Mouse (Mus musculus): ENCODE measurements around the gene Adprh. TPM values are rescaled to one million over a fixed set of nuclear protein-coding genes. Genes with fewer than 3 reads are reported as not detected.

Adprh gene
- total and polyA plus RNA-seq, 2 experiments from 2014 or later = 47.0 to 131 TPM

- Histone ChIP-seq H3K9ac (replicated peaks; ENCODE audit: low read length) (no peak overlapping the region), H3K4me1 (ENCODE audit: insufficient read depth, low read length) (no peaks in the 10 kb centered on the region), H3K4me2 (ENCODE audit: low read depth, low read length) (no peak overlapping the region), H3K9me3 (ENCODE audit: low read length) (no peaks in the 10 kb centered on the region), H3K27ac (no peak overlapping the region), H3K4me3 (ENCODE audit: low read length) (no peak overlapping the region), H3K36me3 (ENCODE audit: insufficient read depth, low read length) (no peaks in the 10 kb centered on the region), H3K27me3 (ENCODE audit: insufficient read depth, low read length) (no peaks in the 10 kb centered on the region)
- 64% methylated on average over 11 of the region's 11 CpGs for WGBS
- no peak for TF ChIP-seq CTCF (IDR thresholded peaks at IDR 0.05; ENCODE audit: low read depth)
- DNase-seq (ENCODE audit: low spot score) (no peak), ATAC-seq (no peak)
Observed at GRCm38 (mm10) chr16:38456812-38457567, 4.5 kb upstream of the Adprh start.

DNA sequence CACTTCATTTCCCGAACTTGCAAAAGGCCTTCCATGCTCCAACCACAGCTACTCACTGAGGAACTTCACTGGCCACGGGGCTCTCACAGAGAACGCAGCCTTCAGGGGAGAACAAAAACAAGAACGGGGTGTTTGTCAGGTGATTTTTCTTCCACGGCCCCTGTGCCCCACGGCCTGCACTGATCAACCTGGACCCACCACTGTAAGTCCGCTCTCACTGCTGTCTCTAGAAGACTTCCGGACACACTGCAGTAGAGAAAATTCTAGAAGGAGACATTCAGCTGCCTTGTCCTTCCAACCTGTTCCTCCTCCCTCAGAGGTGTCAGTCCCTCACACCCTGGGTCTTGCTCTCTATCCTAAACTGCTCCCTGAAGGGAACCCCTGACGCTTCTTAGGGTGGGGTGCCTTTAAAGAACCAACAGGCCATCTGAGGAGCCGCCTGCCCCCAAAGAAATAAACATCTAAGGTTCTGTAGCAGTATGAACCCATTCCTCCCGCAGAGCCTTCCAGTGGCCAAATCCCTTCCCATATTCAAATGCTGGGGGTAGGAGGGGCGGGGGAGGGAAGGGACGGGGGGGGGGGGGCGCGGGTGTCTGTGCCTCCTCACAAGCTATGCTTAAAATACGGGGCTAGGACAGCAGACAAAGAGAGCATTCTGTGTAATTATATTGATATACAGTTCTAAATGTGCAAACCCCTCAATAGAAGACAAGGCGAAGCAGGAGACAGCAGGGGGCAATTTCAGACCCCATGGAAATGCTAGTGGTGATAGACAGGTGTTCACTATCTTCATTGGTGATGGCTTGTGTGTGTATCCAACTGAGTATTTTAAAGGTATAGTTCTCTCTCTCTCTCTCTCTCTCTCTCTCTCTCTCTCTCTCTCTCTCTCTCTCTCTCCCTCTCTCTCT lies 3.3 kb upstream of the Adprh start, which contains the start of gene Cd80:
Cd80 (plus strand) TSS at position 51 of the 908 bp plus-strand sequence.
- DNase-seq (ENCODE audit: low spot score) = no peak
- H3K4me1 ChIP-seq (ENCODE audit: insufficient read depth, low read length) = peaks cover 8% of the 10 kb centered on the region
- no peak within 1 kb of the TSS for H3K4me2 ChIP-seq (ENCODE audit: low read depth, low read length)
- ATAC-seq = no peak
- no peaks in the 10 kb centered on the region for H3K9me3 ChIP-seq (ENCODE audit: low read length)
- H3K27me3 ChIP-seq (ENCODE audit: insufficient read depth, low read length) = no peaks in the 10 kb centered on the region
- H3K36me3 ChIP-seq (ENCODE audit: insufficient read depth, low read length) = no peaks in the 10 kb centered on the region
- H3K9ac ChIP-seq (replicated peaks; ENCODE audit: low read length) = no peak within 1 kb of the TSS
- no peak within 1 kb of the TSS for H3K27ac ChIP-seq
- H3K4me3 ChIP-seq (ENCODE audit: low read length) = no peak within 1 kb of the TSS
- 66% methylated on average over 17 of the region's 17 CpGs for WGBS
- TF ChIP-seq CTCF (IDR thresholded peaks at IDR 0.05; ENCODE audit: low read depth) = no peak

DNA sequence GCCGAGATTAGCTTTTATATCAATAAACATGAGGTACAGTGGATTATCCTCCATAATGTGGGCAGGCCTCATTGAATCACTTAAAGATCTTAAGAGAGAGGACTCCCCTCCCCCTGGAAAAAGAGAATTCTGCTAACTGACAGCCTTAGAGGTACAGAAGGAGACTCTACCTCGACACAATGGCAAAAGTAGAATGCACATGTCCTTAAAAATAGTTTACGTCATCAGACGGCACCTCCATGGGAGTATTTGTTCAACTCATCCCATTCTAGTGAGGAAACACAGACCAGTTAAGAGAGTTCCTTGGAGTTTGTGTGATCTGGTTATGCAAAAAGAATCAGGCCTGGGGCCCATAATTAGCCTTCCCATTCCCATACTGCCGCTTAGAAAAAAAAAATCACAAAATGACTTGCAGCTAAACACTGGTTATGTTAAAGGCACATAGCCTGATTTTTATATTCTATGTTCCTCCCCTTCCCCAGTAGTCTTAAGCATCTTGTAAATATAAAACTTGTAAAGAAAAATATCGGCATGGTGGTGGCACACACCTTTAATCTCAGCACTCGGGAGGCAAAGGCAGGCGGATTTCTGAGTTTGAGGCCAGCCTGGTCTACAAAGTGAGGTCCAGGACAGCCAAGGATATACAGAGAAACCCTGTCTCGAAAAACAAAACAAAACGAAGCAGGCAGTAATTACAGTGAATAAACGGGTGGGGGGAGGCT lies 2.2 kb upstream of the Adprh start:
- no peak for TF ChIP-seq CTCF (IDR thresholded peaks at IDR 0.05; ENCODE audit: low read depth)
- peaks cover 8% of the 10 kb centered on the region for H3K4me1 ChIP-seq (ENCODE audit: insufficient read depth, low read length)
- WGBS = 82% methylated on average over 11 of the region's 11 CpGs
- DNase-seq (ENCODE audit: low spot score) (no peak), ATAC-seq (no peak)
- no peak overlapping the region for H3K4me2 ChIP-seq (ENCODE audit: low read depth, low read length)
- H3K9me3 ChIP-seq (ENCODE audit: low read length) = no peaks in the 10 kb centered on the region
- H3K27me3 ChIP-seq (ENCODE audit: insufficient read depth, low read length) = no peaks in the 10 kb centered on the region
- no peak overlapping the region for H3K9ac ChIP-seq (replicated peaks; ENCODE audit: low read length)
- H3K27ac ChIP-seq = no peak overlapping the region
- no peak overlapping the region for H3K4me3 ChIP-seq (ENCODE audit: low read length)
- H3K36me3 ChIP-seq (ENCODE audit: insufficient read depth, low read length) = no peaks in the 10 kb centered on the region

- no peaks in the 10 kb centered on the region for H3K9me3 ChIP-seq (ENCODE audit: low read length)
- H3K9ac ChIP-seq (replicated peaks; ENCODE audit: low read length) = no peak overlapping the region
- H3K36me3 ChIP-seq (ENCODE audit: insufficient read depth, low read length) = no peaks in the 10 kb centered on the region
- peaks cover 8% of the 10 kb centered on the region for H3K4me1 ChIP-seq (ENCODE audit: insufficient read depth, low read length)
- DNase-seq (ENCODE audit: low spot score) (no peak), ATAC-seq (no peak)
- H3K27me3 ChIP-seq (ENCODE audit: insufficient read depth, low read length) = no peaks in the 10 kb centered on the region
- no peak overlapping the region for H3K4me2 ChIP-seq (ENCODE audit: low read depth, low read length)
- TF ChIP-seq CTCF (IDR thresholded peaks at IDR 0.05; ENCODE audit: low read depth) = no peak
- no peak overlapping the region for H3K27ac ChIP-seq
- WGBS = 92% methylated on average over 4 of the region's 4 CpGs
- H3K4me3 ChIP-seq (ENCODE audit: low read length) = no peak overlapping the region
Observed at GRCm38 (mm10) chr16:38453952-38454351, 1.4 kb upstream of the Adprh start.

DNA sequence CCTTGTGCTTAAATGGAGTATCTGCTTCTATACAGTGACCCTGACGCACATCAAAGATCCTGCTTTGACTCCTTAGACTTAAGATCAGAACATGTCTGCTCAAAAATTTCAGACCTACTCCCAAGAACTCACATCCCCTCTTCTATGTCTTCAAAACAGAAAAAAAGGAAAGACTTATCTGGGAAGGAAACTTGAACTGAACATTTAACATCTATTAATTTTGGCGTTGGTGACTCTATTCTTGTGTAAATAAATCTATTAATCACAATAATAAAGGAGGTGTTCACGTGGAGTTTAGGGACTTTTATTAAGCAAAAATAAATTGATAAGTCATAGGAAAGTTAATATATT lies 675 bp upstream of the Adprh start:
- DNase-seq (ENCODE audit: low spot score) (no peak), ATAC-seq (no peak)
- peaks cover 5% of the 10 kb centered on the region; the same call in 1 of the 2 replicates for H3K36me3 ChIP-seq (ENCODE audit: insufficient read depth, low read length)
- no peaks in the 10 kb centered on the region for H3K9me3 ChIP-seq (ENCODE audit: low read length)
- WGBS = 23% methylated on average over 3 of the region's 3 CpGs
- peak overlapping the region; percentile 72 for H3K4me3 ChIP-seq (ENCODE audit: low read length)
- H3K9ac ChIP-seq (replicated peaks; ENCODE audit: low read length) = peak overlapping the region; percentile 91
- H3K27me3 ChIP-seq (ENCODE audit: insufficient read depth, low read length) = no peaks in the 10 kb centered on the region
- peak overlapping the region; percentile 97 for H3K27ac ChIP-seq
- peak overlapping the region; percentile 83 for H3K4me2 ChIP-seq (ENCODE audit: low read depth, low read length)
- no peak for TF ChIP-seq CTCF (IDR thresholded peaks at IDR 0.05; ENCODE audit: low read depth)
- peaks cover 8% of the 10 kb centered on the region for H3K4me1 ChIP-seq (ENCODE audit: insufficient read depth, low read length)

DNA sequence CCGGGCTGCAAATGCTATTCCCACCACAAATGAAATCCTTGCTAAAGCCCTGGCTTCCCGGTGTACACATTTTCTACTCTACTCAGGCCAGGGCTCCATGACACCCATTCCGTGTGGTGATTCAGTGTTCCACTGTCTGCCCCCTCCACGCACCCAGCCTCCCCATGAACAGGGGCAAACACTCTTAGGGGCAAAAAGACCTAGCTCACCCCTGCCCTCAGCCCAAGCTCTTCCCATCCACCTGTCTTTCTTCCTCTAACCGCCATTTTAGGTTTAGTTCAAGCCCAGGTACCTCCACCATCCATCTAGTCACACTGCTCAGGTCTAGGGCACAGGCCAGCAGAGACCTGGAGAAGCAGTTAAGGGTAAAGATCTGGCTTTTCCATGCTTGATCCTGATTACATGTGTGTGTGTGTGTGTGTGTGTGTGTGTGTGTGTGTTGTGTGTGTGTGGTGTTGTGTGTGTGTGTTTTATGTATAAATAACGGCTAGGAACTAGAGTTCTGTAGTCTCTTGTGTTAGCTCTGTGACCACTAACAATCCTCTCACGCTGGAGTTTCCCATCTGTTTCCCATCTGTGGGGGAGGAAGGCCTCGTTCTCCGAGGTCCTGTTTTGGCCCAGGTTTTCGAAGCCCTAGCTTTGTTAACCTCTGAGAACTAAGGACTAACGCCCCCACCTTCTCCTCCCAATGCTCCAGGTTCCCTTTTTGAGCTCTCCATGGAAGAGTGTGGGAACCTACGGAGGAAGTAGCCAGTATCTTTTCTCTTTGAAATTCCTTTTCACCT lies 890 bp downstream of the Adprh start:
- DNase-seq (ENCODE audit: low spot score) (peak; percentile 40), ATAC-seq (no peak)
- Histone ChIP-seq H3K27me3 (ENCODE audit: insufficient read depth, low read length) (no peaks in the 10 kb centered on the region), H3K4me2 (ENCODE audit: low read depth, low read length) (peak overlapping the region; percentile 83), H3K4me3 (ENCODE audit: low read length) (peak overlapping the region; percentile 72), H3K4me1 (ENCODE audit: insufficient read depth, low read length) (peaks cover 8% of the 10 kb centered on the region), H3K27ac (peak overlapping the region; percentile 97), H3K36me3 (ENCODE audit: insufficient read depth, low read length) (peaks cover 15% of the 10 kb centered on the region), H3K9me3 (ENCODE audit: low read length) (no peaks in the 10 kb centered on the region), H3K9ac (replicated peaks; ENCODE audit: low read length) (peak overlapping the region; percentile 91)
- 43% methylated on average over 12 of the region's 12 CpGs for WGBS
- TF ChIP-seq CTCF (IDR thresholded peaks at IDR 0.05; ENCODE audit: low read depth) = no peak

Measured in hindbrain, postnatal 0 days (tissue).